Comparison of ENCODE assay signal across 8 mouse cellular contexts in the genomic region with DNA sequence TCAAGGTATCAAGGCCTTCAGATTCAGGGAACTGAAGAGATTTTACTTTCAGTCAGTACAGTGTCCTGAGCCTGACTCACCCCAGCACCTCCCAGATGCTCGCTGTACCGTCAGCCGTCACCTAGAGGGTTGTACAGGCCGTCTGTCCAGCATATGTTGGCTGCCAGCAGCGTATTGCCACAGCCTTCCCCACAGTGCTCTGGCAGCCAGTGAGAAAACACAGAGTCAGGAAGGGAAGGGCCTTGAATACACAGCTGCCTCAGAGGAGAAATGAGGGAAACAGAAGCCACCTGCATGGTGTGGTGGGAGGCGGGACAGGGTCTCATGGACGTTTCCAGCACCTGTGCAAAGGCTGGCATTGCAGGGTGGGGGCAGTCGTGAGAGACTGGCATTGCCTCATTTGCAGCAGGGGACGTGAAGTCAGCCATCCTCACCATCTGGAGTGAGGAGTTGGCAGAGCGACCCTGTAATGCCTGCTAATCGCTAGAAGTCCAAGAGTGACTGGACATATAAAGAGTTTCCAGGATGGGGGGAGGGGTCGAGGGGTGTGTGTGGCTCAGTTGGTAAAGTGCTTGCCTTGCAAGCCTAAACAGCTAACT.
DNase-seq lines count a peak whose midpoint lies in the region; ATAC-seq lines count a peak whose summit lies in the region.
"Had no signal": no experiment of that assay in that cellular context is flagged by ENCODE, and none has a peak within 500 bp of the region (broad histone marks: within the 10 kb centered on the region; RNA-seq: fewer than 3 reads in every experiment).

No protein-coding gene starts in this region.

- peak overlapping the region; percentile 72 for H3K27ac ChIP-seq in forebrain, embryonic 13.5 days
- H3K27ac ChIP-seq in limb, embryonic 15.5 days: peak overlapping the region; percentile 38

- H3K9ac ChIP-seq in forebrain, embryonic 13.5 days: peak overlapping the region; percentile 52
- H3K9ac ChIP-seq in limb, embryonic 15.5 days: no peak overlapping the region

- H3K27me3 ChIP-seq in megakaryocyte, embryonic 14.5 days (replicated peaks): no peaks in the 10 kb centered on the region
- peaks cover 3% of the 10 kb centered on the region; the same call in 1 of the 2 replicates for H3K27me3 ChIP-seq in forebrain, embryonic 13.5 days
- no peaks in the 10 kb centered on the region for H3K27me3 ChIP-seq in limb, embryonic 15.5 days

- no peaks in the 10 kb centered on the region for H3K36me3 ChIP-seq in megakaryocyte, embryonic 14.5 days (replicated peaks; ENCODE audit: low read length)
- no peaks in the 10 kb centered on the region for H3K36me3 ChIP-seq in forebrain, embryonic 13.5 days (ENCODE audit: poor library complexity, severe bottlenecking)
- H3K36me3 ChIP-seq in limb, embryonic 15.5 days: peaks cover 10% of the 10 kb centered on the region; the same call in 1 of the 2 replicates

- H3K4me2 ChIP-seq in forebrain, embryonic 13.5 days: no peak overlapping the region
- H3K4me2 ChIP-seq in limb, embryonic 15.5 days: no peak overlapping the region

- peak; percentile 24 for DNase-seq in yolk sac, embryonic 10.5 days (ENCODE audit: low spot score)
- no peak for DNase-seq in ovary, postnatal 14 days (ENCODE audit: low spot score)
- DNase-seq in frontal cortex, postnatal 25 days (ENCODE audit: low spot score in 2 of 2): no peak
- DNase-seq: thymus, postnatal 4 days had no signal

- WGBS in forebrain, embryonic 13.5 days: 28% methylated on average over 12 of the region's 12 CpGs
- WGBS in limb, embryonic 15.5 days: 23% methylated on average over 12 of the region's 12 CpGs

- H3K9me3 ChIP-seq in megakaryocyte, embryonic 14.5 days: peaks cover 18% of the 10 kb centered on the region
- 0 out of 2 replicates have a peak, but pooled peaks cover 3% of the 10 kb centered on the region for H3K9me3 ChIP-seq in forebrain, embryonic 13.5 days (replicated peaks)
- no peaks in the 10 kb centered on the region for H3K9me3 ChIP-seq in limb, embryonic 15.5 days

- ATAC-seq in megakaryocyte, adult 5-6 weeks (ENCODE audit: poor library complexity, severe bottlenecking): no peak
- 0 out of 2 replicates have a peak, but pooled peaks have one; percentile 16 for ATAC-seq in forebrain, embryonic 13.5 days
- ATAC-seq in limb, embryonic 15.5 days (ENCODE audit: insufficient number of reproducible peaks, low FRiP score, low TSS enrichment, low read depth): peak; percentile 66

- peak overlapping the region; percentile 10 for H3K4me3 ChIP-seq in megakaryocyte, embryonic 14.5 days (replicated peaks)
- H3K4me3 ChIP-seq in forebrain, embryonic 13.5 days: no peak overlapping the region
- H3K4me3 ChIP-seq in limb, embryonic 15.5 days: no peak overlapping the region

- H3K4me1 ChIP-seq in megakaryocyte, embryonic 14.5 days: no peaks in the 10 kb centered on the region
- peaks cover 70% of the 10 kb centered on the region for H3K4me1 ChIP-seq in forebrain, embryonic 13.5 days
- H3K4me1 ChIP-seq in limb, embryonic 15.5 days: peaks cover 57% of the 10 kb centered on the region
